ENCODE assay signal across 10 mouse cellular contexts in genomic region chr3:89534566-89535097, GRCm38 (mm10). TPM values are rescaled to one million over a fixed set of nuclear protein-coding genes. Genes with fewer than 3 reads are reported as not detected.
DNase-seq lines count a peak whose midpoint lies in the region; ATAC-seq and TF ChIP-seq lines count a peak whose summit lies in the region.
"Had no signal": no experiment of that assay in that cellular context is flagged by ENCODE, and none has a peak within 500 bp of the region (broad histone marks: within the 10 kb centered on the region; RNA-seq: fewer than 3 reads in every experiment).

No protein-coding gene starts in this region.

- TF ChIP-seq CTCF in layer of hippocampus, adult 2 months (conservative IDR thresholded peaks at IDR 0.05): no peak

- 31% methylated on average over 6 of the region's 6 CpGs for WGBS in forebrain, embryonic 15.5 days
- WGBS in forebrain, embryonic 10.5 days: 62% methylated on average over 6 of the region's 6 CpGs
- 49% methylated on average over 6 of the region's 6 CpGs for WGBS in liver, embryonic 11.5 days

- H3K4me2 ChIP-seq in forebrain, embryonic 15.5 days (replicated peaks): no peak overlapping the region
- H3K4me2 ChIP-seq in liver, embryonic 11.5 days: no peak overlapping the region
- H3K4me2 ChIP-seq: limb, embryonic 15.5 days had no signal

- H3K27me3 ChIP-seq in forebrain, embryonic 15.5 days: no peaks in the 10 kb centered on the region
- H3K27me3 ChIP-seq in forebrain, embryonic 10.5 days (ENCODE audit: poor library complexity, severe bottlenecking): no peaks in the 10 kb centered on the region
- no peaks in the 10 kb centered on the region for H3K27me3 ChIP-seq in liver, embryonic 11.5 days (replicated peaks; ENCODE audit: control insufficient read depth, insufficient read depth, low read length)
- H3K27me3 ChIP-seq: limb, embryonic 15.5 days had no signal

- H3K36me3 ChIP-seq in forebrain, embryonic 15.5 days: no peaks in the 10 kb centered on the region
- H3K36me3 ChIP-seq in forebrain, embryonic 10.5 days (replicated peaks): no peaks in the 10 kb centered on the region
- H3K36me3 ChIP-seq in liver, embryonic 11.5 days (ENCODE audit: control insufficient read depth, insufficient read depth, low read length): no peaks in the 10 kb centered on the region
- H3K36me3 ChIP-seq: limb, embryonic 15.5 days had no signal

- H3K27ac ChIP-seq in forebrain, embryonic 15.5 days (replicated peaks): peak overlapping the region; percentile 75
- no peak overlapping the region for H3K27ac ChIP-seq in forebrain, embryonic 10.5 days
- H3K27ac ChIP-seq in liver, embryonic 11.5 days (ENCODE audit: low read depth, low read length): no peak overlapping the region
- H3K27ac ChIP-seq in layer of hippocampus, adult 2 months: no peak overlapping the region
- H3K27ac ChIP-seq: limb, embryonic 15.5 days had no signal

- no peak overlapping the region for H3K4me3 ChIP-seq in forebrain, embryonic 15.5 days
- H3K4me3 ChIP-seq in forebrain, embryonic 10.5 days: no peak overlapping the region
- no peak overlapping the region for H3K4me3 ChIP-seq in liver, embryonic 11.5 days (ENCODE audit: low read depth, low read length)
- H3K4me3 ChIP-seq in layer of hippocampus, adult 2 months: no peak overlapping the region
- H3K4me3 ChIP-seq: limb, embryonic 15.5 days had no signal

- H3K9me3 ChIP-seq in forebrain, embryonic 15.5 days: no peaks in the 10 kb centered on the region
- H3K9me3 ChIP-seq in forebrain, embryonic 10.5 days: no peaks in the 10 kb centered on the region
- H3K9me3 ChIP-seq in liver, embryonic 11.5 days (ENCODE audit: control insufficient read depth, low read length): no peaks in the 10 kb centered on the region
- H3K9me3 ChIP-seq: limb, embryonic 15.5 days had no signal

- DNase-seq in forebrain, embryonic 10.5 days (ENCODE audit: extremely low spot score, low spot score): no peak
- DNase-seq in urinary bladder, postnatal 14 days (ENCODE audit: low spot score): peak; percentile 63
- DNase-seq in urinary bladder, adult 2 months (ENCODE audit: low spot score): no peak
- DNase-seq in heart, postnatal 14 days: peak; percentile 69
- DNase-seq in ovary, postnatal 36 days (ENCODE audit: low spot score): peak; percentile 62
- DNase-seq in liver, embryonic 11.5 days (ENCODE audit: low spot score): no peak
- DNase-seq in layer of hippocampus, adult 2 months (ENCODE audit: low spot score in 2 of 2): no peak

- H3K4me1 ChIP-seq in forebrain, embryonic 15.5 days: peaks cover 28% of the 10 kb centered on the region
- H3K4me1 ChIP-seq in forebrain, embryonic 10.5 days: peaks cover 3% of the 10 kb centered on the region
- peaks cover under 1% of the 10 kb centered on the region for H3K4me1 ChIP-seq in liver, embryonic 11.5 days (replicated peaks; ENCODE audit: control insufficient read depth, insufficient read depth, low read length)

- H3K9ac ChIP-seq in forebrain, embryonic 15.5 days (replicated peaks): no peak overlapping the region
- no peak overlapping the region for H3K9ac ChIP-seq in liver, embryonic 11.5 days (ENCODE audit: low read depth, low read length)
- H3K9ac ChIP-seq: limb, embryonic 15.5 days had no signal

- intact Hi-C loops in heart, postnatal 14 days (cut with DNase I): no loop called here

- ATAC-seq in forebrain, embryonic 15.5 days (replicated peaks): peak; percentile 49
- ATAC-seq in liver, embryonic 11.5 days (replicated peaks; ENCODE audit: low FRiP score): no peak

RNA-seq across cellular contexts. Expression of gene Kcnn3, which starts 14.7 kb away (rescaled TPM):
- 9.0 and 10.4 TPM in 2 replicates for polyA plus RNA-seq in forebrain, embryonic 15.5 days (2015; fragmentation: Nextera tagmentation; extraction: Ambion mirVana)
- 0.81 and 0.92 TPM in 2 replicates for polyA plus RNA-seq in forebrain, embryonic 10.5 days (2016; fragmentation: Nextera tagmentation; extraction: Ambion mirVana)
- 10.6 and 16.4 TPM in 2 replicates for polyA plus RNA-seq in urinary bladder, adult 2 months (2012; rRNA removed)
- 1 to 10 TPM; 4.0 to 6.5 TPM for total RNA-seq in heart, postnatal 14 days (2021)
- polyA plus RNA-seq in liver, embryonic 11.5 days (2014; fragmentation: Nextera tagmentation; extraction: Ambion mirVana): 0.19 and 0.45 TPM in 2 replicates
- total RNA-seq in layer of hippocampus, adult 2 months (2021): 10 to 100 TPM; 25.6 to 29.1 TPM
- total RNA-seq: common myeloid progenitor, adult 5-6 weeks had no signal

Comparison
In these comparisons a context has a peak if more than half of its experiments do, and no peak if none do; other contexts are left out.
1. DNase-seq: peak in urinary bladder, postnatal 14 days (single experiment), heart, postnatal 14 days (2 of 2) and ovary, postnatal 36 days (single experiment); none in forebrain, embryonic 10.5 days (single experiment), urinary bladder, adult 2 months (single experiment), liver, embryonic 11.5 days (single experiment) and layer of hippocampus, adult 2 months (0 of 2).